Mouse (Mus musculus) liver, postnatal 0 days (tissue): ENCODE results near the gene Mettl16. TPM values are rescaled to one million over a fixed set of nuclear protein-coding genes. Genes with fewer than 3 reads are reported as not detected.

ENCODE experiments used
- ATAC-seq: fragments of 200-750 bp; cut with Nextera tagmentation; 2 replicates; pipeline ENCODE4 v1.8.0; 2017; ENCODE audit warnings: mild to moderate bottlenecking, moderate library complexity
- DNase-seq: peaks from one replicate; pipeline ENCODE4 v3.0.0-alpha.2; 2016
- H3K27ac ChIP-seq: fragments of 300-500 bp; sonication (generic); 2 replicates; pipeline ENCODE4 v1.5.1; 2014; ENCODE audit warnings: antibody characterized with exemption, moderate library complexity, mild to moderate bottlenecking, low read depth
- H3K27me3 ChIP-seq: fragments of 300-500 bp; sonication (generic); 2 replicates; pipeline ENCODE4 v1.6.1; 2014; ENCODE audit warnings: low read length, control low read depth, mixed read lengths; ENCODE audit not compliant: insufficient read depth
- H3K36me3 ChIP-seq: fragments of 300-500 bp; sonication (generic); replicated peaks from 2 replicates; pipeline ENCODE4 v1.6.1; 2014; ENCODE audit warnings: mild to moderate bottlenecking, control low read depth, low read length, moderate library complexity, mixed read lengths; ENCODE audit not compliant: insufficient read depth
- H3K4me1 ChIP-seq: fragments of 300-500 bp; sonication (generic); 2 replicates; pipeline ENCODE4 v1.6.1; 2014; ENCODE audit warnings: antibody characterized with exemption, mild to moderate bottlenecking, control low read depth; ENCODE audit not compliant: insufficient read depth
- H3K4me2 ChIP-seq: fragments of 300-500 bp; sonication (generic); 2 replicates; pipeline ENCODE4 v1.6.1; 2014; ENCODE audit warnings: low read depth, mild to moderate bottlenecking, low read length, moderate library complexity, mixed read lengths
- H3K4me3 ChIP-seq: fragments of 300-500 bp; sonication (generic); 2 replicates; pipeline ENCODE4 v1.5.1; 2014; ENCODE audit warnings: low read depth, low read length
- H3K9ac ChIP-seq: fragments of 300-500 bp; sonication (generic); replicated peaks from 2 replicates; pipeline ENCODE4 v1.6.1; 2014; ENCODE audit warnings: mild to moderate bottlenecking, moderate library complexity
- H3K9me3 ChIP-seq: fragments of 300-500 bp; sonication (generic); 2 replicates; pipeline ENCODE4 v1.6.1; 2016; ENCODE audit warnings: mild to moderate bottlenecking, control low read depth, low read length, mixed read lengths
- CTCF ChIP-seq: sonication (generic); IDR thresholded peaks from 2 replicates; pipeline ENCODE4 v1.5.1; 2016; ENCODE audit warnings: antibody characterized with exemption, low read depth
- EP300 ChIP-seq: IDR thresholded peaks from 2 replicates; pipeline ENCODE4 v1.6.1; 2016; ENCODE audit warnings: antibody characterized with exemption, low read depth, mild to moderate bottlenecking
- WGBS: fragments of 180-500 bp; shearing (Covaris S2); extraction: QIAGEN DNeasy Blood & Tissue Kit; methylation state at CpG from one replicate; pipeline ENCODE4 v1.1.7; 2014; ENCODE audit not compliant: insufficient replicate concordance; 5-methylcytosine and 5-hydroxymethylcytosine counted together
- polyA plus RNA-seq: library from polyadenylated mRNA; unstranded; fragments of >200 nt; fragmentation: Nextera tagmentation; extraction: Ambion mirVana; gene quantifications from 2 replicates; pipeline ENCODE4 v1.2.1, GENCODE M21; 2015

The Mettl16 gene
- polyA plus RNA-seq, 1 experiment from 2014 or later, result 8.4 TPM

DNA sequence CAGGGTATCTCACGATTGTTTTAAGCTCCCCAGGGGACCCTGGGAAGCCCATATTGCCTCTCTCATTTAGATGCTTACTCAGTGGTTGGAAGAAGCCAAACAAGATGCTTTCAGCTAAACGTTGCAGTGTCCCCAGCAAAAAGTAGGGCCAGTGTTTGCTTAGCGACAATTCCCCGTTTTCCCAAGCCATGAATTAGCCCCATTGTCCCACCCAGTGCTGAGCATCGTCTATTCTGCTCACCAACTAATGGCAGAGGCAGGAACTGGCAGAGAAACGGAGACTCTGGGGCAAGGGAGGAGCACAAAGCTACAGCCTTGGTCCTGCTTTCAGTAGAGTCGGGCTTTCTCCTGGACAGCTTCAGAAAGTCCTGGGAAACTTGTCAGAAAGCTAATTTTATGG is 35.7 kb upstream of the Mettl16 start:
- no peak for DNase-seq
- TF ChIP-seq EP300, result no peak
- TF ChIP-seq CTCF, result no peak
- no peaks in the 10 kb centered on the region for H3K27me3 ChIP-seq
- no peaks in the 10 kb centered on the region; the same call in 1 of the 2 replicates for H3K9me3 ChIP-seq
- no peak overlapping the region for H3K4me2 ChIP-seq
- H3K9ac ChIP-seq, result no peak overlapping the region
- no peaks in the 10 kb centered on the region for H3K36me3 ChIP-seq
- ATAC-seq, result no peak
- WGBS, result 36% methylated on average over 7 of the region's 7 CpGs
- no peaks in the 10 kb centered on the region for H3K4me1 ChIP-seq
- no peak overlapping the region for H3K27ac ChIP-seq
- no peak overlapping the region for H3K4me3 ChIP-seq

DNA sequence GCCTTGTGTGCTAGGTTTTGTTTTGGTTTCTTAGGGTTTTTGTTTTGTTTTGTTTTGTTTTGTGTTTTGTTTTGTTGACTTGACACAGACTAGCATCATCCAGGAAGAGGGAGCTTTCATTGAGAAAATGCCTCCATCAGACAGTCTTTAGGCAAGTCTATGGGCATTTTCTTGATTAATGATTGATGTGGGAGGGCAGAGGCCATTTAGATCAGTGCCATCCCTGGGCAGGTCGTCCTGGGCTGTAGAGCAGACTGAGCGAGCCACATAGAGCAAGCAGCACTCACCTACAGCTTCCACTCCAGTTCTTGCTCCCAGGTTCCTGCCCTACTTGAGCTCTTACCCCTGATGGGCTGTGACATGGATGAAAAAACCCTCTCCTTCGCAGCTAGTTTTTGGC is 32.8 kb upstream of the Mettl16 start:
- no peak for DNase-seq
- WGBS, result 58% methylated on average over 3 of the region's 3 CpGs
- TF ChIP-seq CTCF (no peak), EP300 (no peak)

DNA sequence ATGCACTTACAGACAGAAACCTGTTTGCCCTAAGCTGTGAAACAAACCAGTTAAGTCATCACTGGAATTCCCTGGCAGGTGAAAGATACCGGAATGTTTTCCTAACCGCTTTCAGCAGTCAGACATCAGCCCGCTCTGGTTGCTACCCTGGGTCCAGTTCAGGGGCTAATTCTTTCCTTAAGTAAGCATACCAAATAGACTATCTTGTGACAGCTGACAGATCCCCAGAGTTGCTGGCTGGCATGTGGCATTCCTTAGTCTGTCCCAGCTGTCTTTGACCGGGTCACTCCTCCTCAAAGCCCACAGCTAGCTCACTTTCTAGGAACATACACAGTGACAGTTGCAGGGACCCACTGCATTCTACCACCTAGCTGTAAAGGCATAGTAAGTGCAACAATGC is 22.6 kb upstream of the Mettl16 start:
- Histone ChIP-seq H3K9me3 (no peaks in the 10 kb centered on the region), H3K4me3 (no peak overlapping the region), H3K27me3 (no peaks in the 10 kb centered on the region), H3K27ac (no peak overlapping the region), H3K4me1 (no peaks in the 10 kb centered on the region), H3K36me3 (no peaks in the 10 kb centered on the region), H3K4me2 (no peak overlapping the region), H3K9ac (no peak overlapping the region)
- DNase-seq, result no peak
- WGBS, result 79% methylated on average over 4 of the region's 4 CpGs
- TF ChIP-seq EP300, result no peak
- no peak for TF ChIP-seq CTCF
- no peak for ATAC-seq

More for the DNA sequence above, 32.8 kb upstream of the Mettl16 start:
- Histone ChIP-seq H3K9ac (no peak overlapping the region), H3K27ac (no peak overlapping the region), H3K4me1 (no peaks in the 10 kb centered on the region), H3K4me3 (no peak overlapping the region), H3K27me3 (no peaks in the 10 kb centered on the region), H3K36me3 (no peaks in the 10 kb centered on the region), H3K9me3 (no peaks in the 10 kb centered on the region; the same call in 1 of the 2 replicates), H3K4me2 (no peak overlapping the region)
- ATAC-seq, result no peak

DNA sequence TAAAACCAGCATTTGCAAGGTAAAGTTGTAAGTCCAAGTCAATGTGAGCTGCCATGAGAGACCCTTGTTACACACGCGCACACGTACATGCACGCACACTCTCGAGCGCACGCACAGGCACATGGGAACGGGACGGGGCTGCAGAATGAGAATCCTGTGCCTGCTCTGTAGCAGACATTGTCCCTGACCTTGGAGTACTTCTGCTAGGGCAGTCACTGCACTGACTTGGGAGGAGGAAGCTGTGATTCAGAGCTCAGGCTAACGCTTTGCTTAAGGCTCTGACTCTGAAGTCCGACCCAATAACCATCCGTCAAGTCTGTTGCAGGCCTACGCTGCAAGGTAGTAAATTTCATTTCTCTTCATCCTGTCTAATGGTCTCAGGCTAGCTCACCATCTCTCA is 21.4 kb upstream of the Mettl16 start:
- no peaks in the 10 kb centered on the region for H3K4me1 ChIP-seq
- no peaks in the 10 kb centered on the region for H3K36me3 ChIP-seq
- no peak for TF ChIP-seq EP300
- TF ChIP-seq CTCF, result no peak
- H3K9me3 ChIP-seq, result no peaks in the 10 kb centered on the region
- no peak overlapping the region for H3K4me2 ChIP-seq
- 85% methylated on average over 13 of the region's 13 CpGs for WGBS
- DNase-seq (no peak), ATAC-seq (no peak)
- no peak overlapping the region for H3K4me3 ChIP-seq
- H3K27ac ChIP-seq, result no peak overlapping the region
- no peaks in the 10 kb centered on the region for H3K27me3 ChIP-seq
- no peak overlapping the region for H3K9ac ChIP-seq

DNA sequence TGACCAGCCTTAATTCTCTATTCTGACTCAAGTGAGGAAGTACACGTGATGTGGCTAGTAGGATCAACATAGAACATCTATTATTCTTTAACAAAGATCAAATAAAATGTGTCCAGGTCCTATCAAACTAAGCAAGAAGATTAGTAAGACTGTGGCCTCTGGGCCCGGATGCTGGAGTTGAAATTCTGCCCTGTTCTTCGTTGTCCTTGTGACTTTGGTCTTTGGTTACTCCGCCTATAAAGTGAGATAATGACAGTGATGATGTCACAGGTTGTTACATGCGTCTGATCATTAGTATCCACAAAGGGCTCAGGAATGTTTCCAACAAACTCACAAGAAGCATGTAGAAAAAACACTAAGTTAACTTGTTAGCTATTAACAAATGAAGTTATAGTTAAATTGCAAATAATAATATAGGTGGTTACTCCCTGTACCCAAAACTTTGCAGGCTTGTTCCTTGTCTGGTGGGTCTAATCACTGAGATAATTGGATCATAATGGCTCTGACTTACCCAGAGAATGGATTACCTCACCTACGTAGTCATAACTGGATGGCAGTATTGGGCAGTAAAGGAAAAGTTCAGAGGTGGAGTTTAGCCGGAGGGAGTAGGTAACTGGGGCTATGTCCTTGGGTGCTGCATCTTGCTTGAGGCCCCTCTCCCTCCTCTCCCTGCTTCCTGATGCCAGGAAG is 19.8 kb upstream of the Mettl16 start:
- H3K36me3 ChIP-seq, result no peaks in the 10 kb centered on the region
- no peak overlapping the region for H3K27ac ChIP-seq
- no peak overlapping the region for H3K4me2 ChIP-seq
- ATAC-seq, result no peak
- H3K9me3 ChIP-seq, result no peaks in the 10 kb centered on the region
- no peaks in the 10 kb centered on the region for H3K27me3 ChIP-seq
- no peak for TF ChIP-seq CTCF
- no peak overlapping the region for H3K9ac ChIP-seq
- WGBS, result 66% methylated on average over 7 of the region's 7 CpGs
- no peaks in the 10 kb centered on the region for H3K4me1 ChIP-seq
- no peak overlapping the region for H3K4me3 ChIP-seq
- DNase-seq, result no peak

DNA sequence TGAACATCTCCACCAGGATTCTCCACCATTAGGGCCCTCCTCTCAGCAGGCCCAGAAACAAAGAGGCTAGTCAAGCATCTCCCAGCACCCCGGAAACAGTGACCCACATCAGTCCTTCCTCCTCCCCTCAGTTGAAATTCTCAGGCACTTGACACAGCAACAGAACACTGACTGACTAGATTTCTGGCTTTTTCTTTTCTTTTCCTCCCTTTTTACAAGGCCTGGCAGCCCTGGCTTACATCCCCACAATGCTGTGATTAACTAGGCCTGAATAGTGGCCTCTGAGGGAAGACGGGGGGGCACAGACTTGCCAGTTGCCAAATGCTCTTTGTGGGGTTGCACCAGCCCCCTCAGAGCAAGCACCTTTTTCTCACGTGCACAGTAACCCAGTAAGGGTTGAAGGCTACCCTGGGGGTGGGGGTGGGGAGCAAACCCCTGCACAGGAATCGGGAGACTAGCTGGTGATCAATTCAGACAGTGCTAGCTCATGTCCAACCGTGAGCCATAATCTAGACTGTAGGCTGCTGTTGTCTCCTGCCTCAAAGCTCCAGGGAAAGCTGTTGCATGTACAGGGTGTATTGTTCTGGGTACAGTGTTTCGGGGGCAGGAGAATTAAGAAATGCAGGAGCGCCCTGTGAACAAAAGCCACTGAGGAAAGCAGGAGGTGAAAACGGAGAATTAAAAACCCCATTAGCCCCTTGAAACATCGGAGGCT is 19.1 kb upstream of the Mettl16 start:
- TF ChIP-seq EP300, result no peak
- no peak for TF ChIP-seq CTCF
- no peaks in the 10 kb centered on the region for H3K9me3 ChIP-seq
- no peaks in the 10 kb centered on the region for H3K36me3 ChIP-seq
- no peak for ATAC-seq
- no peaks in the 10 kb centered on the region for H3K27me3 ChIP-seq
- no peak for DNase-seq
- no peak overlapping the region for H3K27ac ChIP-seq
- no peak overlapping the region for H3K9ac ChIP-seq
- no peak overlapping the region for H3K4me2 ChIP-seq
- 74% methylated on average over 9 of the region's 9 CpGs for WGBS
- no peak overlapping the region for H3K4me3 ChIP-seq
- H3K4me1 ChIP-seq, result no peaks in the 10 kb centered on the region
